Mouse (Mus musculus): Measurements from ENCODE around the gene Ccdc171. TPM values are rescaled to one million over a fixed set of nuclear protein-coding genes. Genes with fewer than 3 reads are reported as not detected.
A peak's percentile ranks its signal among the peaks of the same experiment; 100 is the strongest.
"Not testable (repeated sequence)": the region's sequence is repeated elsewhere in the genome, so short reads cannot be mapped to it uniquely, and the experiment has no call there.

The Ccdc171 gene
- polyA plus RNA-seq, 1 experiment from 2014 or later, result 3.5 TPM

GRCm38 (mm10) chr4:83526270-83526987 lies 1.1 kb downstream of the Ccdc171 start:
- no peaks in the 10 kb centered on the region for H3K27me3 ChIP-seq (replicated peaks)
- ATAC-seq (ENCODE audit: insufficient number of reproducible peaks, low FRiP score), result no peak
- WGBS, result 11% methylated on average over 13 of the region's 13 CpGs

GRCm38 (mm10) chr4:83526988-83527334 lies 1.6 kb downstream of the Ccdc171 start:
- H3K4me1 ChIP-seq (replicated peaks), result peaks cover 3% of the 10 kb centered on the region; the same call in 1 of the 2 replicates
- ATAC-seq (ENCODE audit: insufficient number of reproducible peaks, low FRiP score), result no peak
- no peak overlapping the region for H3K9ac ChIP-seq
- 55% methylated on average over 6 of the region's 6 CpGs for WGBS
- no peak overlapping the region for H3K27ac ChIP-seq (ENCODE audit: poor library complexity, severe bottlenecking)
- no peak overlapping the region for H3K4me3 ChIP-seq
- no peaks in the 10 kb centered on the region for H3K36me3 ChIP-seq
- H3K9me3 ChIP-seq (replicated peaks), result no peaks in the 10 kb centered on the region
- no peaks in the 10 kb centered on the region for H3K27me3 ChIP-seq (replicated peaks)
- no peak overlapping the region for H3K4me2 ChIP-seq

More at GRCm38 (mm10) chr4:83526270-83526987, 1.1 kb downstream of the Ccdc171 start:
- H3K4me3 ChIP-seq, result peak overlapping the region; percentile 75
- H3K4me1 ChIP-seq (replicated peaks), result peaks cover 3% of the 10 kb centered on the region; the same call in 1 of the 2 replicates
- no peak overlapping the region for H3K9ac ChIP-seq
- no peaks in the 10 kb centered on the region for H3K36me3 ChIP-seq
- no peaks in the 10 kb centered on the region for H3K9me3 ChIP-seq (replicated peaks)
- peak overlapping the region; percentile 90 for H3K4me2 ChIP-seq
- no peak overlapping the region for H3K27ac ChIP-seq (ENCODE audit: poor library complexity, severe bottlenecking)

GRCm38 (mm10) chr4:83527921-83528320 lies 2.6 kb downstream of the Ccdc171 start:
- H3K9ac ChIP-seq, result no peak overlapping the region
- H3K36me3 ChIP-seq, result no peaks in the 10 kb centered on the region
- H3K9me3 ChIP-seq (replicated peaks), result no peaks in the 10 kb centered on the region
- no peak overlapping the region for H3K4me2 ChIP-seq
- no peak overlapping the region for H3K4me3 ChIP-seq
- H3K27me3 ChIP-seq (replicated peaks), result no peaks in the 10 kb centered on the region
- no peak for ATAC-seq (ENCODE audit: insufficient number of reproducible peaks, low FRiP score)
- H3K27ac ChIP-seq (ENCODE audit: poor library complexity, severe bottlenecking), result no peak overlapping the region
- peaks cover 3% of the 10 kb centered on the region; the same call in 1 of the 2 replicates for H3K4me1 ChIP-seq (replicated peaks)

GRCm38 (mm10) chr4:83530060-83530459 lies 4.7 kb downstream of the Ccdc171 start:
- H3K27me3 ChIP-seq (replicated peaks); H3K4me1 ChIP-seq (replicated peaks); H3K4me2 ChIP-seq; H3K36me3 ChIP-seq; H3K9ac ChIP-seq; H3K27ac ChIP-seq (ENCODE audit: poor library complexity, severe bottlenecking); ATAC-seq (ENCODE audit: insufficient number of reproducible peaks, low FRiP score); H3K9me3 ChIP-seq (replicated peaks); H3K4me3 ChIP-seq: not testable (repeated sequence)
- 96% methylated on average over 4 of the region's 4 CpGs for WGBS

GRCm38 (mm10) chr4:83533168-83533911 lies 8.0 kb downstream of the Ccdc171 start:
- no peaks in the 10 kb centered on the region for H3K36me3 ChIP-seq
- no peak overlapping the region for H3K9ac ChIP-seq
- 75% methylated on average over 9 of the region's 9 CpGs for WGBS
- no peak overlapping the region for H3K4me2 ChIP-seq
- H3K4me1 ChIP-seq (replicated peaks), result no peaks in the 10 kb centered on the region
- H3K27ac ChIP-seq (ENCODE audit: poor library complexity, severe bottlenecking), result no peak overlapping the region
- ATAC-seq (ENCODE audit: insufficient number of reproducible peaks, low FRiP score), result no peak
- H3K27me3 ChIP-seq (replicated peaks), result no peaks in the 10 kb centered on the region
- H3K9me3 ChIP-seq (replicated peaks), result no peaks in the 10 kb centered on the region
- no peak overlapping the region for H3K4me3 ChIP-seq

- H3K4me3 ChIP-seq, result no peak overlapping the region
- H3K4me1 ChIP-seq (replicated peaks), result no peaks in the 10 kb centered on the region
- H3K9ac ChIP-seq, result no peak overlapping the region
- WGBS, result 60% methylated on average over 7 of the region's 7 CpGs
- H3K9me3 ChIP-seq (replicated peaks), result no peaks in the 10 kb centered on the region
- no peaks in the 10 kb centered on the region for H3K27me3 ChIP-seq (replicated peaks)
- no peak overlapping the region for H3K27ac ChIP-seq (ENCODE audit: poor library complexity, severe bottlenecking)
- no peak overlapping the region for H3K4me2 ChIP-seq
- no peak for ATAC-seq (ENCODE audit: insufficient number of reproducible peaks, low FRiP score)
- H3K36me3 ChIP-seq, result no peaks in the 10 kb centered on the region
Measured at GRCm38 (mm10) chr4:83534024-83534423, 8.7 kb downstream of the Ccdc171 start.

GRCm38 (mm10) chr4:83549501-83549900 lies 24.2 kb downstream of the Ccdc171 start:
- peak overlapping the region; percentile 30 for H3K4me2 ChIP-seq
- 36% methylated on average over 18 of the region's 18 CpGs for WGBS

GRCm38 (mm10) chr4:83567190-83568113 lies 42.1 kb downstream of the Ccdc171 start:
- no peaks in the 10 kb centered on the region for H3K9me3 ChIP-seq (replicated peaks)
- no peaks in the 10 kb centered on the region for H3K36me3 ChIP-seq
- peaks cover 11% of the 10 kb centered on the region for H3K4me1 ChIP-seq (replicated peaks)
- H3K27ac ChIP-seq (ENCODE audit: poor library complexity, severe bottlenecking), result no peak overlapping the region
- 14% methylated on average over 13 of the region's 13 CpGs for WGBS
- no peaks in the 10 kb centered on the region for H3K27me3 ChIP-seq (replicated peaks)
- peak overlapping the region; percentile 67 for H3K4me2 ChIP-seq
- peak overlapping the region; percentile 21 for H3K4me3 ChIP-seq
- 0 out of 2 replicates have a peak, but pooled peaks have one; percentile 29 for ATAC-seq (ENCODE audit: insufficient number of reproducible peaks, low FRiP score)
- peak overlapping the region; percentile 61; the same call in 1 of the 2 replicates for H3K9ac ChIP-seq

More at GRCm38 (mm10) chr4:83549501-83549900, 24.2 kb downstream of the Ccdc171 start:
- H3K9me3 ChIP-seq (replicated peaks), result no peaks in the 10 kb centered on the region
- no peak overlapping the region for H3K27ac ChIP-seq (ENCODE audit: poor library complexity, severe bottlenecking)
- no peaks in the 10 kb centered on the region for H3K4me1 ChIP-seq (replicated peaks)
- no peak for ATAC-seq (ENCODE audit: insufficient number of reproducible peaks, low FRiP score)
- H3K27me3 ChIP-seq (replicated peaks), result no peaks in the 10 kb centered on the region
- no peak overlapping the region for H3K4me3 ChIP-seq
- no peaks in the 10 kb centered on the region; the same call in 1 of the 2 replicates for H3K36me3 ChIP-seq
- no peak overlapping the region for H3K9ac ChIP-seq

- peaks cover 11% of the 10 kb centered on the region for H3K4me1 ChIP-seq (replicated peaks)
- WGBS, result 7% methylated on average over 9 of the region's 9 CpGs
- H3K27me3 ChIP-seq (replicated peaks); H3K27ac ChIP-seq (ENCODE audit: poor library complexity, severe bottlenecking); H3K36me3 ChIP-seq; H3K9me3 ChIP-seq (replicated peaks); H3K9ac ChIP-seq; ATAC-seq (ENCODE audit: insufficient number of reproducible peaks, low FRiP score): not testable (repeated sequence)
- H3K4me3 ChIP-seq, result peak overlapping the region; percentile 21
- H3K4me2 ChIP-seq, result peak overlapping the region; percentile 67
Measured at GRCm38 (mm10) chr4:83568145-83568544, 42.8 kb downstream of the Ccdc171 start.

- Histone ChIP-seq H3K9ac (no peak overlapping the region), H3K36me3 (peaks cover 4% of the 10 kb centered on the region; the same call in 1 of the 2 replicates), H3K27ac (ENCODE audit: poor library complexity, severe bottlenecking) (no peak overlapping the region), H3K27me3 (replicated peaks) (no peaks in the 10 kb centered on the region), H3K4me3 (no peak overlapping the region), H3K9me3 (replicated peaks) (0 out of 2 replicates have a peak, but pooled peaks cover 6% of the 10 kb centered on the region), H3K4me1 (replicated peaks) (peaks cover 11% of the 10 kb centered on the region), H3K4me2 (no peak overlapping the region)
- no peak for ATAC-seq (ENCODE audit: insufficient number of reproducible peaks, low FRiP score)
- 57% methylated on average over 6 of the region's 6 CpGs for WGBS
Measured at GRCm38 (mm10) chr4:83570569-83570968, 45.2 kb downstream of the Ccdc171 start.
